Mouse (Mus musculus): ENCODE measurements around the gene Gm5862. TPM values are rescaled to one million over a fixed set of nuclear protein-coding genes. Genes with fewer than 3 reads are reported as not detected.
"Not testable (repeated sequence)": the region's sequence is repeated elsewhere in the genome, so short reads cannot be mapped to it uniquely, and the experiment has no call there.

Gm5862 gene
- not detected for polyA plus RNA-seq (2017; shearing (Covaris generic))

- ATAC-seq, result not testable (repeated sequence)
Measured at GRCm38 (mm10) chr5:26022816-26023215, at the start of gene Gm5862. Gm5862 (minus strand) TSS chr5:26022916.

GRCm38 (mm10) chr5:26070716-26071115, 48.0 kb upstream of the Gm5862 start:
- ATAC-seq, result no peak

GRCm38 (mm10) chr5:26058481-26058880, 35.8 kb upstream of the Gm5862 start, which contains the start of gene Gm7347:
Gm7347 (minus strand) TSS chr5:26058581.
- ATAC-seq, result not testable (repeated sequence)

- not testable (repeated sequence) for ATAC-seq
Measured at GRCm38 (mm10) chr5:26039458-26039857, 16.7 kb upstream of the Gm5862 start, which contains the start of gene Speer4a. Speer4a (minus strand) TSS chr5:26039558.

DNA sequence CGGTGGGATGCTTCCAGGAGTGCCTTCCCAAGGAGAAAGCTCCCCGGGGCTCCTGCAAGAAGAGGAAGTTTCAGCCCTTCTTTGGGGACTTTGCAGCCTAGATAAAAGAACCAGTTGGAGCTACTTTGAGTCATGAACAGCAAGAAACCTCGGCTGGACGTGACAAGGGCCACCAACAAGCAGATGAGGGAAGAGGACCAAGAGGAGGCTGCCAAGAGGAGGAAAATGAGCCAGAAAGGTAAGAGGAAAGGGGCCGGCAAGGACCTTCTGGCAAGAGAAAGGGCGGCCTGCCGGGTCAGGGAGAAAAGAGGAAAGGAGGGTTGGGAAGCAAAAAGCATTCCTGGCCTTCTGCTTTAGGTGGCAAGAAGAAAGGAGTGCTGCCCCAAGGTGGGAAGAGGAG, 15.0 kb downstream of the Gm5862 start:
- ATAC-seq, result not testable (repeated sequence)

GRCm38 (mm10) chr5:26006937-26007695, 15.6 kb downstream of the Gm5862 start:
- ATAC-seq, result not testable (repeated sequence)

GRCm38 (mm10) chr5:26004698-26005097, 18.0 kb downstream of the Gm5862 start, which contains the start of gene Gm1979:
Gm1979 (minus strand) TSS chr5:26004798.
- ATAC-seq, result not testable (repeated sequence)

GRCm38 (mm10) chr5:25988550-25988949, 34.2 kb downstream of the Gm5862 start, which contains the start of gene Gm21698:
Gm21698 (minus strand) TSS chr5:25988650.
- ATAC-seq, result not testable (repeated sequence)

GRCm38 (mm10) chr5:25972563-25972962, 50.2 kb downstream of the Gm5862 start, which contains the start of gene Gm21680:
Gm21680 (minus strand) TSS chr5:25972663.
- ATAC-seq, result not testable (repeated sequence)

Other genes with a start within 250 kb of the Gm5862 start
- not detected for gene Gm21663, start 80.5 kb downstream of the Gm5862 start, polyA plus RNA-seq (2017; shearing (Covaris generic))
- gene Gm21671, start 68.5 kb downstream of the Gm5862 start, polyA plus RNA-seq (2017; shearing (Covaris generic)), result not detected
- not detected for gene Gm21680, start 50.3 kb downstream of the Gm5862 start, polyA plus RNA-seq (2017; shearing (Covaris generic))
- not detected for gene Gm21698, start 34.3 kb downstream of the Gm5862 start, polyA plus RNA-seq (2017; shearing (Covaris generic))
- gene Gm1979, start 18.1 kb downstream of the Gm5862 start, polyA plus RNA-seq (2017; shearing (Covaris generic)), result not detected
- gene Speer4a, start 16.6 kb upstream of the Gm5862 start, polyA plus RNA-seq (2017; shearing (Covaris generic)), result not detected
- gene Gm7347, start 35.7 kb upstream of the Gm5862 start, polyA plus RNA-seq (2017; shearing (Covaris generic)), result not detected
- not detected for gene Gm10471, start 66.4 kb upstream of the Gm5862 start, polyA plus RNA-seq (2017; shearing (Covaris generic))
- not detected for gene 5031410I06Rik, start 82.4 kb upstream of the Gm5862 start, polyA plus RNA-seq (2017; shearing (Covaris generic))
- gene Gm10220, start 98.5 kb upstream of the Gm5862 start, polyA plus RNA-seq (2017; shearing (Covaris generic)), result not detected
- not detected for gene Gm7361, start 234.8 kb upstream of the Gm5862 start, polyA plus RNA-seq (2017; shearing (Covaris generic))